Comparison of ENCODE assay signal across 8 mouse cellular contexts in genomic region chr17:25433617-25434606, GRCm38 (mm10). TPM values are rescaled to one million over a fixed set of nuclear protein-coding genes. Genes with fewer than 3 reads are reported as not detected.
DNase-seq lines count a peak whose midpoint lies in the region; ATAC-seq lines count a peak whose summit lies in the region.

Cacna1h (minus strand) TSS chr17:25433783.

- no peaks in the 10 kb centered on the region for H3K9me3 ChIP-seq in embryonic facial prominence, embryonic 10.5 days
- H3K9me3 ChIP-seq in heart, embryonic 15.5 days (replicated peaks) = no peaks in the 10 kb centered on the region
- H3K9me3 ChIP-seq in lung, embryonic 16.5 days (ENCODE audit: control insufficient read depth, low read length) = no peaks in the 10 kb centered on the region

- peaks cover 79% of the 10 kb centered on the region for H3K27me3 ChIP-seq in embryonic facial prominence, embryonic 10.5 days (replicated peaks; ENCODE audit: low read depth, poor library complexity, severe bottlenecking)
- H3K27me3 ChIP-seq in heart, embryonic 15.5 days = peaks cover 24% of the 10 kb centered on the region
- peaks cover 21% of the 10 kb centered on the region for H3K27me3 ChIP-seq in lung, embryonic 16.5 days (ENCODE audit: control insufficient read depth, insufficient read depth, low read depth, low read length)

- H3K36me3 ChIP-seq in embryonic facial prominence, embryonic 10.5 days (replicated peaks) = no peaks in the 10 kb centered on the region
- H3K36me3 ChIP-seq in heart, embryonic 15.5 days = no peaks in the 10 kb centered on the region
- no peaks in the 10 kb centered on the region for H3K36me3 ChIP-seq in lung, embryonic 16.5 days (ENCODE audit: control insufficient read depth, insufficient read depth, low read length)

- H3K4me1 ChIP-seq in embryonic facial prominence, embryonic 10.5 days = peaks cover 65% of the 10 kb centered on the region
- peaks cover 53% of the 10 kb centered on the region for H3K4me1 ChIP-seq in heart, embryonic 15.5 days (replicated peaks)
- H3K4me1 ChIP-seq in lung, embryonic 16.5 days (replicated peaks; ENCODE audit: control insufficient read depth, insufficient read depth, low read length) = peaks cover 30% of the 10 kb centered on the region

- peak within 1 kb of the TSS; percentile 90 for H3K27ac ChIP-seq in embryonic facial prominence, embryonic 10.5 days (replicated peaks)
- peak within 1 kb of the TSS; percentile 90 for H3K27ac ChIP-seq in heart, embryonic 15.5 days
- H3K27ac ChIP-seq in lung, embryonic 16.5 days (ENCODE audit: low read length) = peak within 1 kb of the TSS; percentile 59

- peak within 1 kb of the TSS; percentile 80 for H3K9ac ChIP-seq in heart, embryonic 15.5 days
- peak within 1 kb of the TSS; percentile 72 for H3K9ac ChIP-seq in lung, embryonic 16.5 days (ENCODE audit: low read length)

- under 1% methylated on average over 101 of the region's 103 CpGs for WGBS in embryonic facial prominence, embryonic 10.5 days
- WGBS in heart, embryonic 15.5 days = under 1% methylated on average over 91 of the region's 103 CpGs
- WGBS in lung, embryonic 16.5 days = 0% methylated on average over 77 of the region's 103 CpGs

- DNase-seq in layer of hippocampus, adult 11-12 months (ENCODE audit: low spot score) = peak; percentile 80
- DNase-seq in layer of hippocampus, adult 9-10 months (ENCODE audit: low spot score) = no peak
- DNase-seq in embryonic facial prominence, embryonic 10.5 days (ENCODE audit: low spot score) = peak; percentile 90
- DNase-seq in layer of hippocampus, adult 8-10 months (ENCODE audit: low spot score in 2 of 2) = peak; percentile 53 to 67
- peak; percentile 56 to 74 for DNase-seq in right cerebral cortex, adult 2 months (ENCODE audit: low spot score in 2 of 2)

- peak; percentile 86 for ATAC-seq in heart, embryonic 15.5 days (replicated peaks; ENCODE audit: insufficient number of reproducible peaks, insufficient read depth, low FRiP score, low read depth)
- ATAC-seq in lung, embryonic 16.5 days (ENCODE audit: low read depth) = peak; percentile 91
- ATAC-seq in inflammation-experienced regulatory T-cells, adult 6 months = no peak

- H3K4me2 ChIP-seq in heart, embryonic 15.5 days = peak within 1 kb of the TSS; percentile 94
- H3K4me2 ChIP-seq in lung, embryonic 16.5 days (ENCODE audit: low read depth, low read length) = peak within 1 kb of the TSS; percentile 99

- peak within 1 kb of the TSS; percentile 83 for H3K4me3 ChIP-seq in embryonic facial prominence, embryonic 10.5 days
- peak within 1 kb of the TSS; percentile 63 for H3K4me3 ChIP-seq in heart, embryonic 15.5 days
- H3K4me3 ChIP-seq in lung, embryonic 16.5 days (ENCODE audit: low read length) = peak within 1 kb of the TSS; percentile 69

RNA-seq across cellular contexts. Expression of gene Cacna1h, which starts in this region (rescaled TPM):
- polyA plus RNA-seq in embryonic facial prominence, embryonic 10.5 days (2016; fragmentation: Nextera tagmentation; extraction: Ambion mirVana) = 2.9 and 3.3 TPM in 2 replicates
- 5.5 and 6.5 TPM in 2 replicates for polyA plus RNA-seq in heart, embryonic 15.5 days (2015; fragmentation: Nextera tagmentation; extraction: Ambion mirVana)
- 100 to 1,000 TPM in 2 of 4 experiments, 10 to 100 TPM in 2; 92.8 to 120 (median 105) TPM for total RNA-seq in layer of hippocampus, adult 8-10 months (2022)
- polyA plus RNA-seq in lung, embryonic 16.5 days (2015; fragmentation: Nextera tagmentation; extraction: Ambion mirVana) = 1.5 and 2.0 TPM in 2 replicates
- not detected for polyA plus RNA-seq in inflammation-experienced regulatory T-cells, adult 6 months (2017; shearing (Covaris generic))
